Mouse (Mus musculus) lung, postnatal 25 days (tissue): ENCODE results near the gene Kif7.

Source experiments
- DNase-seq: peaks from one replicate; pipeline ENCODE4 v3.0.0; 2022; ENCODE audit warnings: low spot score

The Kif7 gene

GRCm38 (mm10) chr7:79715187-79715981 lies at the start of gene Kif7:
Gene Kif7, minus strand, starts transcription at chr7:79715720.
- DNase-seq: peak; percentile 80

GRCm38 (mm10) chr7:79762106-79762505 lies 46.6 kb upstream of the Kif7 start:
- no peak for DNase-seq

GRCm38 (mm10) chr7:79761124-79761876 lies 45.8 kb upstream of the Kif7 start:
- DNase-seq: no peak

- DNase-seq: no peak
Observed at GRCm38 (mm10) chr7:79759766-79760165, 44.2 kb upstream of the Kif7 start.

- DNase-seq: peak; percentile 46
Observed at GRCm38 (mm10) chr7:79758176-79758575, 42.7 kb upstream of the Kif7 start.

- DNase-seq: no peak
Observed at GRCm38 (mm10) chr7:79756334-79756733, 40.8 kb upstream of the Kif7 start.

- no peak for DNase-seq
Observed at GRCm38 (mm10) chr7:79749511-79749910, 34.0 kb upstream of the Kif7 start.

GRCm38 (mm10) chr7:79747659-79748058 lies 32.1 kb upstream of the Kif7 start:
- no peak for DNase-seq

- DNase-seq: no peak
Observed at GRCm38 (mm10) chr7:79744585-79744984, 29.1 kb upstream of the Kif7 start.

GRCm38 (mm10) chr7:79744051-79744450 lies 28.5 kb upstream of the Kif7 start:
- no peak for DNase-seq

GRCm38 (mm10) chr7:79742659-79743536 lies 27.4 kb upstream of the Kif7 start, which contains the start of the genes Pex11a and Wdr93:
Gene Pex11a, minus strand, starts transcription at chr7:79743131.
Gene Wdr93, plus strand, starts transcription at chr7:79743163.
- DNase-seq: peak; percentile 88

GRCm38 (mm10) chr7:79742277-79742658 lies 26.7 kb upstream of the Kif7 start:
- peak; percentile 23 for DNase-seq

GRCm38 (mm10) chr7:79740279-79740678 lies 24.8 kb upstream of the Kif7 start:
- peak; percentile 13 for DNase-seq

GRCm38 (mm10) chr7:79738913-79739312 lies 23.4 kb upstream of the Kif7 start:
- DNase-seq: no peak

GRCm38 (mm10) chr7:79736511-79736910 lies 21.0 kb upstream of the Kif7 start:
- DNase-seq: no peak

GRCm38 (mm10) chr7:79734563-79734962 lies 19.0 kb upstream of the Kif7 start:
- no peak for DNase-seq

GRCm38 (mm10) chr7:79732622-79733021 lies 17.1 kb upstream of the Kif7 start, which contains the start of gene Plin1:
Gene Plin1, minus strand, starts transcription at chr7:79732903.
- peak; percentile 25 for DNase-seq

GRCm38 (mm10) chr7:79731438-79731837 lies 15.9 kb upstream of the Kif7 start:
- no peak for DNase-seq

GRCm38 (mm10) chr7:79729743-79730370 lies 14.3 kb upstream of the Kif7 start:
- DNase-seq: no peak

GRCm38 (mm10) chr7:79729169-79729568 lies 13.6 kb upstream of the Kif7 start:
- peak; percentile 52 for DNase-seq

GRCm38 (mm10) chr7:79728219-79728618 lies 12.7 kb upstream of the Kif7 start:
- peak; percentile 63 for DNase-seq

GRCm38 (mm10) chr7:79727091-79727490 lies 11.6 kb upstream of the Kif7 start:
- DNase-seq: peak; percentile 34
